Comparison of ENCODE assay signal across 11 mouse cellular contexts in genomic region chr9:61844645-61845044, GRCm38 (mm10).
"Had no signal": no experiment of that assay in that cellular context is flagged by ENCODE, and none has a peak within 500 bp of the region (broad histone marks: within the 10 kb centered on the region; RNA-seq: fewer than 3 reads in every experiment).

No protein-coding gene starts in this region.

- H3K9me3 ChIP-seq: intestine, embryonic 15.5 days; limb, embryonic 13.5 days; neural tube, embryonic 12.5 days had no signal

- H3K36me3 ChIP-seq: intestine, embryonic 15.5 days; limb, embryonic 13.5 days; neural tube, embryonic 12.5 days had no signal

- ATAC-seq: intestine, embryonic 15.5 days had no signal

- H3K4me3 ChIP-seq: intestine, embryonic 15.5 days; limb, embryonic 13.5 days; neural tube, embryonic 12.5 days had no signal

- DNase-seq: kidney, adult 18-20 months; kidney, postnatal 10 days; kidney, postnatal 4 days; left cerebral cortex, postnatal 4 days; midbrain, embryonic 14.5 days; thymus, postnatal 4 days had no signal

- H3K4me1 ChIP-seq: intestine, embryonic 15.5 days; neural tube, embryonic 12.5 days had no signal

- H3K27me3 ChIP-seq: intestine, embryonic 15.5 days; limb, embryonic 13.5 days; neural tube, embryonic 12.5 days had no signal

- H3K9ac ChIP-seq: intestine, embryonic 15.5 days; limb, embryonic 13.5 days; liver, embryonic 14.5 days; neural tube, embryonic 12.5 days had no signal

- H3K27ac ChIP-seq: intestine, embryonic 15.5 days; limb, embryonic 13.5 days; liver, embryonic 14.5 days; neural tube, embryonic 12.5 days; stomach, postnatal 0 days had no signal

- H3K4me2 ChIP-seq: intestine, embryonic 15.5 days; limb, embryonic 13.5 days; neural tube, embryonic 12.5 days had no signal
